Mouse (Mus musculus): Measurements from ENCODE around the gene Asic3. TPM values are rescaled to one million over a fixed set of nuclear protein-coding genes. Genes with fewer than 3 reads are reported as not detected.
"Not testable (repeated sequence)": the region's sequence is repeated elsewhere in the genome, so short reads cannot be mapped to it uniquely, and the experiment has no call there.

Asic3 gene
- total RNA-seq, 2 experiments from 2014 or later = 0.30 TPM; not detected in 1

GRCm38 (mm10) chr5:24387264-24388241, 25.6 kb upstream of the Asic3 start:
- DNase-seq (ENCODE audit: extremely low spot score in 1 of 2, low spot score in 1 of 2) = peak; percentile 35 to 37

DNA sequence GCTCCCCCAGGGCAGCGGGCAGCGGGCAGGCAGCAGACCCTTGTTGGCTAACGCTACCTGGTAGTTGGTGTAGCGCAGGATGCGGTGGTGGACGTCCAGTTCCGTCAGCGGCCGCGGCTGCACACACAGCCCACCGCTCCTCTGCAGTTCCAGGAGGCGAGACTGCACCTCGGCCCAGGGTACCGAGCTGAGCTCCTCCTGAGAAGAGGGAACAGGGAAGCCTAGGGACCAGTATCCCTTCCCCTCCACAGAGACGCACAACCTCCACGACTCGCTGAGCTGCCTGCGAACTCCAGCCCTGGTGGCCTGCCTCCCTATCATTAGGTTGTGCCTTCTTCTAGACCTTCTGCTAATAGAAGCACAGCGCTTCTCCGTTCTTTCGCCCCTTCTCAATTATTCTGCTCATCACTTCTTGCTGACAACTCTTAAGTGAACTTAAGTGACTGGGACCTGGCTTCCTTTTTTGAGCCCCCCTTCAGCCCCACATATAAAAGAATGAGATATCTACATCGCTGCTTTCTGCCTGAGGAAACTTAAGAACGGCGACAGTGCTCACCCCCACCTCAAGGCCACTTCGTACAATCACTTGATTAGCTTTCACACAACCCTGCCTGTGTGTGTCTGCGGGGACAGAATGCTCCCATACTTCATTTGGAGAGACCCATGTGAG, 24.8 kb upstream of the Asic3 start:
- DNase-seq (ENCODE audit: extremely low spot score in 1 of 2, low spot score in 1 of 2) = no peak

DNA sequence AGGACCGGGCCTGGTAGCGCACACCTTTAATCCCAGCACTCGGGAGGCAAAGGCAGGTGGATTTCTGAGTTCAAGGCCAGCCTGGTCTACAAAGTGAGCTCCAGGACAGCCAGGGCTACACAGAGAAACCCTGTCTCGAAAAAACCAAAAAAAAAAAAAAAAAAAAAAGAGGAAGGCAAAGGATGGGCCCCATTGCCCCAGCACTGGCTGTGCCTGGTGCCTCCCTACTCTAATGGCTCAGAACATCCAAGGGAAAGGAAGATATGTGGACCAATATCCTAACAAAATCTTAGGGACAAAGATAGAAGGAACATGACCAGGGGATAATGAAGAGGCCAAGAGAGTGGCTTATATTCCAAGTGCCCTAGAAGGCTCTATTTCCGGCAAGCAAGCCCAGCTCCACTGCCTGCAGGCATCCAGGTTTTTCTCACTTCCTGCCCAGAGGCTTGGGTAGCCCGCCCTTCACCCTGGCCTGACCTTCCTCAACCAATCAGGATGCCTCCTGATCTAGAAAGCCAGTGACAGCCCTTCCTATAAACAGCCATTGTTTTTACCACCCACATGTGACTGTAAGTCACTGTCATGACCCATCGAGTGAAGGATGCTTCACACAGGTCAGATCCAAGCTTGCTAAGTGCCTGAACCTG, 24.1 kb upstream of the Asic3 start:
- DNase-seq (ENCODE audit: extremely low spot score in 1 of 2, low spot score in 1 of 2) = no peak

DNA sequence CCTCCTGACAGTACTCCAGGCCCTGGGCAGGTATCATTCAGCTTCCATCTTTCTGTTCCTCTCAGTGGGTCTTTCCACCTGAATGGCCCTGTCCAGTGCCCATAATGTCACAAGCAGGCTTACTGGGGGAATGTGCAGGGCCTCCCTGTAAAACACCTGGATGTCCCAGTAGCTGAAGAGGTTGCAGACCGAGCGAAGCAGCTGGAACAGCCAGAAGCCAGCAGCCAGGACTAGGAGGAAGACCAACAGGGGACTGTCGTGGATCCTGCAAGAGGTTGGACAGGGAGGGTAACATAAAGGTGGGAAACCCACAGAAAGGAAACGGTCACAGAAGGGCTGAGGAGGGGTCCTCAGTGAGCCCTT, 23.6 kb upstream of the Asic3 start:
- DNase-seq (ENCODE audit: extremely low spot score in 1 of 2, low spot score in 1 of 2) = no peak

- DNase-seq (ENCODE audit: extremely low spot score in 1 of 2, low spot score in 1 of 2) = no peak
Observed at GRCm38 (mm10) chr5:24391864-24392263, 21.3 kb upstream of the Asic3 start, which contains the start of gene Atg9b. Gene Atg9b (minus strand): TSS chr5:24392143.

GRCm38 (mm10) chr5:24392724-24393123, 20.5 kb upstream of the Asic3 start:
- no peak for DNase-seq (ENCODE audit: extremely low spot score in 1 of 2, low spot score in 1 of 2)

GRCm38 (mm10) chr5:24393392-24393997, 19.7 kb upstream of the Asic3 start, which contains the start of gene Abcb8:
Gene Abcb8 (plus strand): TSS chr5:24393663.
- peak; percentile 59 to 92 for DNase-seq (ENCODE audit: extremely low spot score in 1 of 2, low spot score in 1 of 2)

- DNase-seq (ENCODE audit: extremely low spot score in 1 of 2, low spot score in 1 of 2) = peak; percentile 86 to 90
Observed at GRCm38 (mm10) chr5:24394165-24394894, 18.9 kb upstream of the Asic3 start.

- not testable (repeated sequence) for DNase-seq (ENCODE audit: extremely low spot score in 1 of 2, low spot score in 1 of 2)
Observed at GRCm38 (mm10) chr5:24396254-24396653, 16.9 kb upstream of the Asic3 start.

DNA sequence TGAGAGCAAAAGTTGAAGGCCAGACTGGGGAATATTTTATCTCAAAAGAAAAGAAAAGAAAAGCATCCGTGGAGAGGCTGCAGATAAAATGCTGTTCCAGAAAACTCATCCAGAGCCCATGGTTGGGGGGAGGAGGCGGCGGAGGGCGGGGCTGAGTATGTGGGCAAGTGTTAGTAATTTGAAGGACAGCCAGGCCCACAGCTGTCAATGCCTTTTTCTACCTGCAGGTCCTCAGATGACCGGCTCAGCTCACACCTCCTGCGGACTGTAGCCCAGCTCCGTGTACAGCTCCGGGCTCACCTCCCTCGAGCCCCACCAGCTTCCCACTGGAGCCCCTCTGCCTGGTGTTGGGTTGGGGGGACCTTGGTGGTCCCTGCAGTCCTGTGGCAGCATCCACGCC, 13.5 kb upstream of the Asic3 start:
- no peak for DNase-seq (ENCODE audit: extremely low spot score in 1 of 2, low spot score in 1 of 2)

DNA sequence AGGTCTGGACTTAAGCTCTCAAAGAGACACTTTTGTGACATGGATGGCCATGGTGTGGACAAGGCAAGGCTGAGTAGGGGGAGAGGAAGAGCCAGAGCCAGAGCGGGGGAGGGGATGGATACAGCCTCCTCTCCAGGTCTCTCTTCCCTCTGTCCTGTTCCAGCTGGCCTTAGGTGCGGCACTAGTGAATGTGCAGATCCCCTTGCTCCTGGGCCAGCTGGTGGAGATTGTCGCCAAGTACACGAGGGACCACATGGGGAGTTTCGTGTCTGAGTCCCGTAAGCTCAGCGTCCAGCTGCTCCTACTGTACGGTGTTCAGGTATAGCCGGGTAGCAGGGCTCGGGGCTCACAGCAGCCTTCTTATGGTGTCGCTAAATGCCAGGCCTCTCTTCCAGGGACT, 12.8 kb upstream of the Asic3 start:
- no peak for DNase-seq (ENCODE audit: extremely low spot score in 1 of 2, low spot score in 1 of 2)

DNA sequence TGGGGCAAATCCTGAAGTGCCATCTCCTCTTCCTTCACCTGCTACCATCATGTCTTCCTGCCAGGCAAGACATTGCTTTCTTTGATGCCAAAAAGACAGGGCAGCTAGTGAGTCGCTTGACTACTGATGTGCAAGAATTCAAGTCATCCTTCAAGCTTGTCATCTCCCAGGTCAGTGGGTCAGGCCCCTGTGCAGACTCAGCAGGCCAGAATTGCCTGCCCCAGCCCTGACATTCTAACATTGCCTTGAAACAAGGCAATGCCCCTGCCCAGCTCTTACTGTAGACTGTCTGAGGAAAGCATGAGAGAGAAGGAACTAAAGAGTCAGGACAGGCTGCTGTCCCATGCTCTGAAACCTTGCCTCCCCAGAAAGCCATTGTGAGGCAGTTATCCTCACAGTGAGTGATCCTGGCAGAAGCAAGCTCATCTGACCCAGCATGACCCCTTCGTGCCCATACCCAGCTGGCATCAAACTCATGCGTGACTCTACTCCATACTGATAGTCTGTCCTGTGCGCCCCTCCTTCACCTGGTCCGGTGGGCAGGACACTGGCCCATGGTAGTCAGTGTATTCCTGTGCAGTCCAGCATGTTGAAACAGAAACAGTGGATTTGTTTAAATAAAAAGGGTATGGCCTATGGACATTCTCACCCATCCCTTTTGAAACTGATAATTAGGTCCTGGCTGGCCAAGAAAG, 12.1 kb upstream of the Asic3 start:
- DNase-seq (ENCODE audit: extremely low spot score in 1 of 2, low spot score in 1 of 2) = no peak

DNA sequence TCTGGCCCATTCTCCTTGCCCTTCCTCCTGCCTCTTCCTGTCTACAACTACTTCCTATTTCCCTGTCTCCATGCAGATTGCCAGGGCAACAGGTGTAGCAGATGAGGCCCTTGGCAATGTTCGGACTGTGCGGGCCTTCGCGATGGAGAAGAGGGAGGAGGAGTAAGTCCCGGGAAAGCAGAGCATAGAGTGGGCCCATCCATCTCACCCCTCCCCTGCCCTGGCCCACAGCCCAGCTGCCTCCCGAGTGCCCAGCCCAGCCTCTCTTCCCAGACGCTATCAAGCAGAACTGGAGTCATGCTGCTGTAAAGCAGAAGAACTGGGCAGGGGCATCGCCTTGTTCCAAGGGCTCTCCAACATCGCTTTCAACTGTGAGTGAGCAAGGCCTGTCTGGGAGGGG, 11.2 kb upstream of the Asic3 start:
- DNase-seq (ENCODE audit: extremely low spot score in 1 of 2, low spot score in 1 of 2) = no peak

DNA sequence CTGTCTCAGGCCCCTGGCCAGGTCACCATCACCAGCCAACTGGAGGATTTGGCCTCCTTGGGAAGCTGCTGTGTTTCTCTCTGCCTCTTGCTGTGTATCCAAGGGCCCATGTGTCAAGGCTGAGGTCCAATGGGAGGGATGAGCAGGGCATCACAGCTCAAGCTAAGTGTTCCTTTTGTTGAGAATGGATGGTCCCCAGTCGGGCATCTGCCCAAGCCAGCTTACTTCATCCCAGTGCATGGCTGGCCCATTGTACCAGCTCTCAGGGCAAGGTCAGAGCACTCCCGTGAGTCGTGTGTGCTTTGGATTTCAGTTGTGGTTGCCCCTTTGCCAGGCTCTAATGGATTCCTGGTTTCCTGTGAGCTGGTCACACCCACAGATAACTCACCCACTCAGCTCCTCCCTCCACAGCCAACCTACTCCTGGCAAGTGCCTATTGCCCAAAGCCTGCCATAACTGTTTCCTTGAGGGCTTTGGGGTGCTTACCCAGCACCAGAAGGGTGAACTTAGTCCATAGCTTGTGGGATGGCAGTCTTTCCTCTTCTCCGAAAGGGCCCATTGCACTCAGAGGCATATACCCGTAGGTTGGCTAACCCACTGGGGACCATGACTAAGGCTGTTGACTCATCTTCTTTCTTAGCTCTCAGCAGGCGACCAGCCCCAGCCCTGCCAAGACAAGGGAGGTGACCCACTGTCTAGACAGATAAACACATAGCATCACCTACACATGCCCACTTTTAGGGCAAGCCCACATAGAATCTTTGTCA, 8.4 kb upstream of the Asic3 start:
- DNase-seq (ENCODE audit: extremely low spot score in 1 of 2, low spot score in 1 of 2) = no peak

- DNase-seq (ENCODE audit: extremely low spot score in 1 of 2, low spot score in 1 of 2) = no peak
Observed at GRCm38 (mm10) chr5:24405389-24405876, 7.8 kb upstream of the Asic3 start.

DNA sequence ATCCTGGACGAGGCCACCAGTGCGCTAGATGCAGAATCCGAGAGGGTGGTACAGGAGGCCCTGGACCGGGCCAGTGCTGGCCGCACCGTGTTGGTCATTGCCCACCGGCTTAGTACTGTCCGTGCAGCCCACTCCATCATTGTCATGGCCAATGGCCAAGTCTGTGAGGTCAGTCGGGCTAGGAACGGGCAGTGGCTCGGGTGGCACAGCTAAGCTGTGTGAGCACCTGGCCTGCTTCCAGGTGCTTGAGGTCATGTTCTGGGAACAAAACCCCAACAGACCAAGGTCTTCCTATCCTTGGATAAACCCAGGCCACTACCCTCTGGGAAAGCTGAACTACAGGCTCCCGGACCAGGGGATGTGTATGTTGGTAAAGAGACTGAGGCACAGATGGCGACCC, 4.5 kb upstream of the Asic3 start:
- DNase-seq (ENCODE audit: extremely low spot score in 1 of 2, low spot score in 1 of 2) = no peak

GRCm38 (mm10) chr5:24409466-24409865, 3.7 kb upstream of the Asic3 start:
- no peak for DNase-seq (ENCODE audit: extremely low spot score in 1 of 2, low spot score in 1 of 2)

GRCm38 (mm10) chr5:24412063-24412462, 1.1 kb upstream of the Asic3 start:
- DNase-seq (ENCODE audit: extremely low spot score in 1 of 2, low spot score in 1 of 2) = no peak

Data from layer of hippocampus, postnatal 25 days (tissue).